Mouse (Mus musculus) small intestine, adult 2 months (tissue): ENCODE results near the gene Tas2r140.

Experiments
- CTCF ChIP-seq: fragments of 200-500 bp; IDR thresholded peaks from 2 replicates; pipeline ENCODE4 v1.5.1; 2012; ENCODE audit warnings: low read depth, mild to moderate bottlenecking, control low read depth, inconsistent platforms, low read length, moderate library complexity, mixed read lengths; ENCODE audit not compliant: insufficient replicate concordance, insufficient read length; ENCODE audit errors: extremely low read depth
- POLR2A ChIP-seq: fragments of 200-500 bp; IDR thresholded peaks from 2 replicates; pipeline ENCODE4 v1.6.1; 2012; ENCODE audit warnings: low read depth, mild to moderate bottlenecking, control low read depth, inconsistent platforms, low read length, moderate library complexity

- no peak for TF ChIP-seq CTCF
- TF ChIP-seq POLR2A = no peak
Observed at GRCm38 (mm10) chr6:133092226-133092625, 36.6 kb upstream of the Tas2r140 start.
